Mouse (Mus musculus): ENCODE data around the gene Mphosph6. TPM values are rescaled to one million over a fixed set of nuclear protein-coding genes. Genes with fewer than 3 reads are reported as not detected.

Gene Mphosph6
- polyA plus RNA-seq (2017; shearing (Covaris generic)) = 56.7 TPM

GRCm38 (mm10) chr8:117801443-117802298 is at the start of gene Mphosph6:
TSS of gene Mphosph6 (minus strand) at chr8:117801943.

Other genes starting within 250 kb of the Mphosph6 start
- 1.9 TPM for gene Sdr42e1, start 128.3 kb downstream of the Mphosph6 start, polyA plus RNA-seq (2017; shearing (Covaris generic))
- gene Hsd17b2, start 100.0 kb downstream of the Mphosph6 start, polyA plus RNA-seq (2017; shearing (Covaris generic)) = not detected

Measured in effector memory CD4-positive, alpha-beta T cell, adult 7 months (primary cell).